Comparison of ENCODE assay signal across 8 mouse cellular contexts in the genomic region with DNA sequence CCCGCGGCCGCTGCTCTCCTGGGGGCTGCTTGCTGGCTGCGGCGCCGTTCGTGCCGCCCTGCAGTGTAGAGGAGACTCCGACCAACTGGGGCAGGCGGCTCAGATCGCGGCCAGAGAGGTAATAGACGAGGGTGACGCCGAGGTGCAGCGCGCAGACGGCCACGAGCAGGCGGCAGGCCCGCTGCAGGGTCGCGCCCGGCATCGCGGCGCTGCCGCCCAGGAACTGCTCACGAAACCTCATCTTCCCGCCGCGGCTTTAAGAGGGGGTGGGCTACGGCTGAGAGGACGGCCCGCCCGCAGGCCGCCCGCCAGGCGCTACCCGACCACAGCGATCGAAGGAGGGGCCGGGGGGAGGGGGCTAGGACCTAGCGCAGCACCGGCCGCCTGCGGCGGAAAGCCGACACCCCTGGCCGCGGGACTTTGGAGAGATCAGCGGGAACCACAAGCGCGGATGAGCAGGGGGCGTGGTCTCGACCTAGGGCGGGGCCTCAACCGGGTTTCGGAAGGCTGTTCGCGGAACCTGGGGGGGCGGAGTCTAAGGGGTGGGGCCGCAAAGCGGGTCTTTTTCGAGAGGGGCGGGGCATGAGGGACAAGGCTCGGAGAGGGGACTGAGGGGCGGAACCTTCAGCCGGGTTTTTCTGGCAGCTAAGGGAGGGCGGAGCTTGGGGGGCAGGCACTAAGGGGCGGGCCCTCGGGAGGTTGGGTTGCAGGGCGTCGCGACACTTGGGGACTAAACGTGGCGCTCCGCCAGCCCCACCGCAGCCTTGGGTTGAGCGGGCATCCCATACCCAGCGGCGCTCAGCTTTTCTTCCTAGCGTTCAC. TPM values are rescaled to one million over a fixed set of nuclear protein-coding genes. Genes with fewer than 3 reads are reported as not detected.
DNase-seq lines count a peak whose midpoint lies in the region; ATAC-seq and TF ChIP-seq lines count a peak whose summit lies in the region.

A gene (minus strand): TSS at position 441 of the 822 bp plus-strand sequence.

- no peaks in the 10 kb centered on the region for H3K36me3 ChIP-seq in ES-Bruce4 (ENCODE audit: control insufficient read depth, insufficient read depth, low read length, poor library complexity, severe bottlenecking)
- H3K36me3 ChIP-seq in forebrain, embryonic 14.5 days (ENCODE audit: control insufficient read depth, insufficient read depth, low read length): no peaks in the 10 kb centered on the region
- no peaks in the 10 kb centered on the region for H3K36me3 ChIP-seq in neural tube, embryonic 15.5 days

- H3K27ac ChIP-seq in ES-Bruce4 (ENCODE audit: insufficient read depth, low read length): peak within 1 kb of the TSS; percentile 12
- H3K27ac ChIP-seq in forebrain, embryonic 14.5 days (ENCODE audit: low read depth, low read length): peak within 1 kb of the TSS; percentile 82
- H3K27ac ChIP-seq in neural tube, embryonic 15.5 days (replicated peaks): peak within 1 kb of the TSS; percentile 83

- peak; percentile 91 for TF ChIP-seq POLR2A in ES-Bruce4 (IDR thresholded peaks at IDR 0.05; ENCODE audit: insufficient read depth, low read length)

- TF ChIP-seq CTCF in ES-Bruce4 (IDR thresholded peaks at IDR 0.05; ENCODE audit: low read depth, low read length): no peak

- 0 out of 2 replicates have a peak, but pooled peaks have one; percentile 1 for TF ChIP-seq EP300 in ES-Bruce4 (IDR thresholded peaks at IDR 0.05; ENCODE audit: insufficient read depth, low read depth, low read length)

- no peaks in the 10 kb centered on the region for H3K9me3 ChIP-seq in ES-Bruce4 (replicated peaks; ENCODE audit: control insufficient read depth, insufficient read depth, low read length, poor library complexity, severe bottlenecking)
- H3K9me3 ChIP-seq in forebrain, embryonic 14.5 days (replicated peaks; ENCODE audit: control insufficient read depth, low read length): no peaks in the 10 kb centered on the region
- no peaks in the 10 kb centered on the region for H3K9me3 ChIP-seq in neural tube, embryonic 15.5 days (replicated peaks)

- peak; percentile 99 for DNase-seq in forebrain, embryonic 14.5 days (ENCODE audit: low spot score)
- DNase-seq in heart, postnatal 14 days: peak; percentile 99
- peak; percentile 93 for DNase-seq in layer of hippocampus, adult 11-12 months (ENCODE audit: low spot score)
- DNase-seq in lung, adult 18-20 months: peak; percentile 99 to 100
- DNase-seq in testis, postnatal 14 days (ENCODE audit: low spot score): peak; percentile 96

- peak within 1 kb of the TSS; percentile 88 for H3K9ac ChIP-seq in ES-Bruce4 (ENCODE audit: low read depth, poor library complexity, severe bottlenecking)
- peak within 1 kb of the TSS; percentile 81 for H3K9ac ChIP-seq in forebrain, embryonic 14.5 days (ENCODE audit: low read length)
- peak within 1 kb of the TSS; percentile 83 for H3K9ac ChIP-seq in neural tube, embryonic 15.5 days (replicated peaks)

- WGBS in forebrain, embryonic 14.5 days: under 1% methylated on average over 79 of the region's 83 CpGs
- WGBS in neural tube, embryonic 15.5 days: under 1% methylated on average over 82 of the region's 83 CpGs

- peak within 1 kb of the TSS; percentile 86 for H3K4me3 ChIP-seq in ES-Bruce4 (ENCODE audit: low read depth, low read length)
- H3K4me3 ChIP-seq in forebrain, embryonic 14.5 days (ENCODE audit: low read depth, low read length): peak within 1 kb of the TSS; percentile 74
- H3K4me3 ChIP-seq in neural tube, embryonic 15.5 days (replicated peaks): peak within 1 kb of the TSS; percentile 79

- peak; percentile 75 for ATAC-seq in cerebellum, adult (ENCODE audit: insufficient number of reproducible peaks, low FRiP score, low TSS enrichment)
- ATAC-seq in forebrain, embryonic 14.5 days: peak; percentile 95
- peak; percentile 95 for ATAC-seq in neural tube, embryonic 15.5 days (ENCODE audit: low FRiP score)

- peak within 1 kb of the TSS; percentile 84 for H3K4me2 ChIP-seq in forebrain, embryonic 14.5 days (ENCODE audit: low read length)
- H3K4me2 ChIP-seq in neural tube, embryonic 15.5 days: peak within 1 kb of the TSS; percentile 67

- H3K27me3 ChIP-seq in ES-Bruce4 (ENCODE audit: control insufficient read depth, insufficient read depth, low read length, poor library complexity, severe bottlenecking): no peaks in the 10 kb centered on the region
- H3K27me3 ChIP-seq in forebrain, embryonic 14.5 days (replicated peaks; ENCODE audit: control insufficient read depth, insufficient read depth, low read length): no peaks in the 10 kb centered on the region
- no peaks in the 10 kb centered on the region for H3K27me3 ChIP-seq in neural tube, embryonic 15.5 days (replicated peaks)

- intact Hi-C loops in heart, postnatal 14 days (cut with DNase I): loop anchor here (2.0 to 5.0 kb wide), 2 partner anchors 36 to 79 kb away; no protein-coding TSS in a partner anchor

- peaks cover 2% of the 10 kb centered on the region for H3K4me1 ChIP-seq in ES-Bruce4 (ENCODE audit: control insufficient read depth, insufficient read depth, low read length)
- H3K4me1 ChIP-seq in forebrain, embryonic 14.5 days (ENCODE audit: control insufficient read depth, insufficient read depth, low read length): peaks cover 15% of the 10 kb centered on the region
- H3K4me1 ChIP-seq in neural tube, embryonic 15.5 days: peaks cover 39% of the 10 kb centered on the region

RNA-seq across cellular contexts. Expression of the gene that starts here (rescaled TPM):
- 40.0 and 40.7 TPM in 2 replicates for polyA plus RNA-seq in ES-Bruce4 (2011; ENCODE audit: insufficient read depth, insufficient read length, low read depth, missing spikeins)
- 6.8 and 7.8 TPM in 2 replicates for polyA plus RNA-seq in forebrain, embryonic 14.5 days (2014; fragmentation: Nextera tagmentation; extraction: Ambion mirVana)
- total RNA-seq in heart, postnatal 14 days (2021): 10 to 100 TPM; 65.7 to 70.3 TPM
- 8.8 and 16.6 TPM in 2 replicates for polyA plus RNA-seq in neural tube, embryonic 15.5 days (2015; fragmentation: Nextera tagmentation; extraction: Ambion mirVana)

Comparison
In these comparisons a context has a peak if more than half of its experiments do, and no peak if none do; other contexts are left out.
1. Peak in every context shown above with its lines: DNase-seq, ATAC-seq, H3K4me3 ChIP-seq and H3K27ac ChIP-seq.
2. H3K27ac ChIP-seq: peak in every context shown above with its lines; median percentile 83 in neural tube, embryonic 15.5 days; 82 in forebrain, embryonic 14.5 days; 12 in ES-Bruce4.